Comparison of ENCODE assay signal across 17 mouse cellular contexts in genomic region chr7:75600360-75601075, GRCm38 (mm10).
DNase-seq lines count a peak whose midpoint lies in the region; ATAC-seq and TF ChIP-seq lines count a peak whose summit lies in the region.
"Had no signal": no experiment of that assay in that cellular context is flagged by ENCODE, and none has a peak within 500 bp of the region (broad histone marks: within the 10 kb centered on the region; RNA-seq: fewer than 3 reads in every experiment).

No protein-coding gene starts in this region.

- intact Hi-C loops in heart, postnatal 14 days (cut with DNase I), result no loop called here

- no peaks in the 10 kb centered on the region for H3K79me2 ChIP-seq in MEL (ENCODE audit: control insufficient read depth, insufficient read depth, low read length, poor library complexity)

- H3K9me3 ChIP-seq in heart, embryonic 16.5 days (replicated peaks; ENCODE audit: control insufficient read depth, low read length), result no peaks in the 10 kb centered on the region
- no peaks in the 10 kb centered on the region for H3K9me3 ChIP-seq in MEL (replicated peaks; ENCODE audit: insufficient read depth, low read length)
- H3K9me3 ChIP-seq in intestine, embryonic 15.5 days, result no peaks in the 10 kb centered on the region
- H3K9me3 ChIP-seq: heart, embryonic 13.5 days had no signal

- no peak overlapping the region for H3K4me2 ChIP-seq in heart, embryonic 16.5 days (ENCODE audit: low read depth, low read length)
- H3K4me2 ChIP-seq in intestine, embryonic 15.5 days (replicated peaks), result no peak overlapping the region
- H3K4me2 ChIP-seq: heart, embryonic 13.5 days had no signal

- peaks cover 8% of the 10 kb centered on the region for H3K4me1 ChIP-seq in heart, embryonic 16.5 days (ENCODE audit: control insufficient read depth, insufficient read depth, low read length)
- H3K4me1 ChIP-seq in MEL (ENCODE audit: control insufficient read depth in 1 of 2, insufficient read depth in 2 of 2, low read length in 2 of 2), result peaks cover 6 to 23% of the 10 kb centered on the region in 2 experiments
- H3K4me1 ChIP-seq in intestine, embryonic 15.5 days (replicated peaks), result no peaks in the 10 kb centered on the region

- peak in 1 of 2 experiments; percentile 41; a peak in 1 of 4 replicates for TF ChIP-seq POLR2A in MEL (IDR thresholded peaks at IDR 0.05; ENCODE audit: control insufficient read depth in 1 of 2, insufficient read depth in 1 of 2, low read depth in 1 of 2, low read length in 2 of 2, poor library complexity in 1 of 2)

- H3K36me3 ChIP-seq in heart, embryonic 16.5 days (ENCODE audit: control insufficient read depth, insufficient read depth), result peaks cover 8% of the 10 kb centered on the region
- H3K36me3 ChIP-seq in MEL (ENCODE audit: control insufficient read depth in 1 of 2, insufficient read depth in 2 of 2, low read length in 2 of 2), result peaks cover 0 to 22% of the 10 kb centered on the region in 2 experiments; a peak in 2 of 4 replicates
- no peaks in the 10 kb centered on the region for H3K36me3 ChIP-seq in intestine, embryonic 15.5 days

- no peak overlapping the region for H3K4me3 ChIP-seq in heart, embryonic 16.5 days (ENCODE audit: low read length)
- peak overlapping the region in 1 of 2 experiments; percentile 8; a peak in 1 of 4 replicates for H3K4me3 ChIP-seq in MEL (ENCODE audit: control insufficient read depth in 1 of 2, insufficient read depth in 1 of 2, low read depth in 2 of 2, low read length in 2 of 2)
- H3K4me3 ChIP-seq in intestine, embryonic 15.5 days (replicated peaks), result no peak overlapping the region
- H3K4me3 ChIP-seq: heart, embryonic 13.5 days had no signal

- H3K27ac ChIP-seq in heart, embryonic 16.5 days (ENCODE audit: low read length), result no peak overlapping the region
- peak overlapping the region; percentile 69 for H3K27ac ChIP-seq in MEL (ENCODE audit: control insufficient read depth, low read depth, low read length)
- H3K27ac ChIP-seq in intestine, embryonic 15.5 days, result no peak overlapping the region
- H3K27ac ChIP-seq: heart, embryonic 13.5 days had no signal

- ATAC-seq in heart, embryonic 16.5 days (replicated peaks; ENCODE audit: extremely low read depth, insufficient read depth, low FRiP score), result peak; percentile 63
- ATAC-seq in megakaryocyte, adult 5-6 weeks (ENCODE audit: poor library complexity, severe bottlenecking), result peak; percentile 45
- ATAC-seq in intestine, embryonic 15.5 days, result no peak
- ATAC-seq: hindbrain, embryonic 16.5 days; lung, postnatal 0 days; Patski had no signal

- TF ChIP-seq RAD21 in MEL (IDR thresholded peaks at IDR 0.05; ENCODE audit: low read depth, low read length), result no peak

- H3K27me3 ChIP-seq in heart, embryonic 16.5 days (ENCODE audit: control insufficient read depth, insufficient read depth, low read length), result no peaks in the 10 kb centered on the region
- no peaks in the 10 kb centered on the region for H3K27me3 ChIP-seq in MEL (ENCODE audit: control insufficient read depth in 1 of 2, insufficient read depth in 2 of 2, low read length in 2 of 2)
- no peaks in the 10 kb centered on the region for H3K27me3 ChIP-seq in intestine, embryonic 15.5 days (replicated peaks)
- H3K27me3 ChIP-seq: heart, embryonic 13.5 days; Patski had no signal

- TF ChIP-seq CTCF in MEL (IDR thresholded peaks at IDR 0.05 in 2 of 3, conservative IDR thresholded peaks at IDR 0.05 in 1 of 3; ENCODE audit: control insufficient read depth in 1 of 3, insufficient read depth in 1 of 3, low read depth in 2 of 3, low read length in 3 of 3, poor library complexity in 1 of 3, severe bottlenecking in 1 of 3), result no peak

- WGBS in heart, embryonic 16.5 days, result 83% methylated on average over 6 of the region's 6 CpGs
- 73% methylated on average over 6 of the region's 6 CpGs for WGBS in intestine, embryonic 15.5 days

- DNase-seq in heart, postnatal 14 days, result no peak
- DNase-seq in MEL (ENCODE audit: low read depth, low spot score), result peak; percentile 66
- peak; percentile 33 for DNase-seq in thymus, postnatal 25 days
- no peak for DNase-seq in lung, postnatal 10 days
- DNase-seq: adrenal gland, postnatal 25 days; cerebellum, adult 11 months; cerebellum, postnatal 36 days; heart, adult 18-20 months; kidney, adult 18-20 months; kidney, postnatal 10 days had no signal

- no peak overlapping the region for H3K9ac ChIP-seq in heart, embryonic 16.5 days (ENCODE audit: low read length)
- peak overlapping the region; percentile 47 for H3K9ac ChIP-seq in MEL (ENCODE audit: control insufficient read depth, low read depth, low read length, poor library complexity, severe bottlenecking)
- no peak overlapping the region for H3K9ac ChIP-seq in intestine, embryonic 15.5 days
- H3K9ac ChIP-seq: heart, embryonic 13.5 days had no signal

- TF ChIP-seq EP300 in MEL (IDR thresholded peaks at IDR 0.05; ENCODE audit: low read depth in 1 of 2, low read length in 2 of 2), result 0 out of 4 replicates have a peak, but pooled peaks of 1 of the 2 experiments have one; percentile 13

TF ChIP-seq in MEL, 35 proteins besides CTCF, POLR2A, EP300 and RAD21:
- peak; percentile 88 for TF ChIP-seq TBP (IDR thresholded peaks at IDR 0.05; ENCODE audit: low read depth, low read length)
- peak; percentile 41; the same call in 1 of the 2 replicates for TF ChIP-seq GATA1 (IDR thresholded peaks at IDR 0.05; ENCODE audit: low read depth, low read length)
- TF ChIP-seq MAFK (IDR thresholded peaks at IDR 0.05; ENCODE audit: borderline replicate concordance, low read depth, low read length), result no peak
TF ChIP-seq in MEL: peak in this region for 2.

Comparison
In these comparisons a context has a peak if more than half of its experiments do, and no peak if none do; other contexts are left out.
1. DNase-seq: peak in MEL (single experiment) and thymus, postnatal 25 days (single experiment); none in heart, postnatal 14 days (0 of 2) and lung, postnatal 10 days (single experiment).